Mouse (Mus musculus) CH12F3 (cell line): ENCODE measurements around the gene Pcnx2.

Experiments
- in situ Hi-C: fragments of 300-500 bp; cut with MboI; formaldehyde crosslinking; loops from 2 replicates; pipeline ENCODE4 v1.14.3; 2020; ENCODE audit warnings: low sequenced_read_pairs

Gene Pcnx2

GRCm38 (mm10) chr8:125722675-125723074, 175.4 kb downstream of the Pcnx2 start:
- in situ Hi-C loops, result no loop called here

GRCm38 (mm10) chr8:125718914-125719313, 179.2 kb downstream of the Pcnx2 start:
- in situ Hi-C loops, result no loop called here

GRCm38 (mm10) chr8:125716613-125717012, 181.5 kb downstream of the Pcnx2 start:
- in situ Hi-C loops, result no loop called here

- in situ Hi-C loops, result no loop called here
These were observed 181.9 kb downstream of the Pcnx2 start for GRCm38 (mm10) chr8:125716211-125716610.

GRCm38 (mm10) chr8:125711514-125711913, 186.6 kb downstream of the Pcnx2 start:
- in situ Hi-C loops, result no loop called here

- in situ Hi-C loops, result no loop called here
These were observed 188.9 kb downstream of the Pcnx2 start for GRCm38 (mm10) chr8:125709171-125709570.

GRCm38 (mm10) chr8:125705816-125706215, 192.3 kb downstream of the Pcnx2 start:
- in situ Hi-C loops, result no loop called here

GRCm38 (mm10) chr8:125704434-125704833, 193.7 kb downstream of the Pcnx2 start:
- in situ Hi-C loops, result no loop called here

GRCm38 (mm10) chr8:125702868-125703473, 195.1 kb downstream of the Pcnx2 start:
- in situ Hi-C loops, result no loop called here
